Mouse (Mus musculus) C2C12 (cell line): ENCODE results near the gene Pou2f2.

Experiments used
- CTCF ChIP-seq: IDR thresholded peaks from one replicate; pipeline ENCODE4 v1.5.1; 2011; ENCODE audit not compliant: control insufficient read depth, insufficient read depth, insufficient read length
- USF1 ChIP-seq: IDR thresholded peaks from one replicate; pipeline ENCODE4 v1.6.1; 2011; ENCODE audit warnings: low read depth, mild to moderate bottlenecking, control low read depth, moderate library complexity

DNA sequence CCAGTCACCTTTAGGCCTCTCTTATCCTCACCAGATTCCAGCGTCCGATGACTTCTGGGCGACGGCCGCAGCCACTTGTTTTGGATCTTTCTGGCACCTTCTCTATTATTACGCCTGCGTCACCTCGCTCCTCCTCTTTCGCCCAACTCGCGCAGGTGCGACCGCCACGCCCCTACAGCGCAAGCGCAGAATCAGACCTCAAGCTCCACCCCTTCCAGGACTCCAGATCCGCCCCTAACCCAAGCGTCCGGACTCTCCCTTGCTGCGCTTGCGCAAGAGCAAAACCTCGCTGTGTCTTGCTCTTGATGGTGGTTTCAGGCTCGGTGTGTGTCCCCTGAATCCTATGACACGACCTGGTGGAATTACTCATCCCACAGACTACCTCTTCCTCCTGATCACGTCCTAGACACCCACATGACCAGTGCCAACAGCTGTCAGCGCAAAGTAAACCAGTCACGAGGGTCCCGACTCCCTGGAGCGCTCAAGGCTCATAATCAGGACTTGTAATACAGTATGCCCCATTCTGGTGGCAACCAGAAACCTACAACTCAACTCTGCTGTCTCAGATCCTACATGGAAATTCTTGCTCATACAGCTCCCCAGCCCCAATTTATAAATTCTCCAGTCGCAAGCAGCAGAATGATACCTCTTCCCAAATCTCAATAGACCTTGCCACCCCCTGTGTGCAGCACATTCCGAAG, 40.4 kb upstream of the Pou2f2 start:
- TF ChIP-seq CTCF (no peak), USF1 (no peak)
